Mouse (Mus musculus) urinary bladder, adult 18-20 months (tissue): ENCODE measurements around the gene Ntsr1.

ENCODE experiments used
- DNase-seq, 2 experiments: peaks; one replicate each; pipeline ENCODE4 v3.0.0; 2022; ENCODE audit warnings: low spot score in 2 of 2, mixed read lengths in 2 of 2

Ntsr1 gene

GRCm38 (mm10) chr2:180499741-180500140 lies at the start of gene Ntsr1:
TSS of gene Ntsr1 (plus strand) at chr2:180499976.
- no peak for DNase-seq

- DNase-seq = no peak
Observed at GRCm38 (mm10) chr2:180450529-180450928, 49.2 kb upstream of the Ntsr1 start.

- peak; percentile 68 to 84 for DNase-seq
Observed at GRCm38 (mm10) chr2:180455723-180456698, 43.8 kb upstream of the Ntsr1 start, which contains the start of gene Slco4a1. TSS of gene Slco4a1 (plus strand) at chr2:180456245.

- DNase-seq = no peak
Observed at GRCm38 (mm10) chr2:180456705-180457104, 43.1 kb upstream of the Ntsr1 start.

DNA sequence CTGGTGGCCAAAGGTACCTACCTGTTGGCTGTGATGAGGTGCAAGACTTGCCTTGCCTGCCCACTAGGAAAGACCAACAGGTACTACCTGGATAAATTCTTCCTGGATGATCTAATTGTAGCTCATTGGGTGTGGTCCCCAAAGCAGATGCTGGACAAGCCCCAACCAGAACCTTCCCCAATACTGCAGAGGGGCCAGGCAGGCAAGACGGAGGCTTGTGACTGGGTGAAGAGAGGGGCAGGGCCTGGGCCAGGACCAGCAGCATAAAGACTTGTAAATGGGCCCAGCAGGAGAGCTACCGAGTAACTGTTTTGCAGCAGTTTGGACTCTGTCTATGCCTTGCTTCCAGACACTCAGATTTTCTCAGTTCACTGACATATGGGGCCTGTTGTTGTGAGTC lies 42.1 kb upstream of the Ntsr1 start:
- peak; percentile 9 to 36 for DNase-seq

- no peak for DNase-seq
Observed at GRCm38 (mm10) chr2:180459437-180459836, 40.3 kb upstream of the Ntsr1 start.

GRCm38 (mm10) chr2:180460801-180461200 lies 39.0 kb upstream of the Ntsr1 start:
- DNase-seq = no peak

- DNase-seq = no peak
Observed at GRCm38 (mm10) chr2:180462593-180462992, 37.2 kb upstream of the Ntsr1 start.

DNA sequence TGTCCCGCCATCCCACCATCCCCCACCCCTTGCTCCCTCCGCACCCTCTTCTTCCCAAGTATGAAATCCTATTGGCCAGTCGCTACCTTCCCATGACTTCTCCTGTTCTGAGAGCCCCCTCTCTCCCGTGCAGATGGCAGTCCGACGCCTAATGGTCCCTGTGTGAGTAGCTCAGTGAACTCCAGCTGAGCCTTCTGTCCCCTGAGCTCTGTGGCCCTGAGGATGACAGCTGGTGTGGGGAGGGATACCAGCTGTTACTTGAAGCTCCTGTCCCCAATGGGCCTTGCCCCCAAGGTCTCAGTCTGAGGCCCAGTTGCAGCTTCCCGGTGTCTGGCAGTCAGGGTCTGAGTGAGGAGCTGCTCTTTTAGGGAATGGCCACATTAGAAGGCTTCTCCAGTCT lies 33.3 kb upstream of the Ntsr1 start:
- no peak for DNase-seq

- DNase-seq = no peak
Observed at GRCm38 (mm10) chr2:180468871-180469270, 30.9 kb upstream of the Ntsr1 start.

GRCm38 (mm10) chr2:180469768-180470167 lies 30.0 kb upstream of the Ntsr1 start:
- DNase-seq = no peak

DNA sequence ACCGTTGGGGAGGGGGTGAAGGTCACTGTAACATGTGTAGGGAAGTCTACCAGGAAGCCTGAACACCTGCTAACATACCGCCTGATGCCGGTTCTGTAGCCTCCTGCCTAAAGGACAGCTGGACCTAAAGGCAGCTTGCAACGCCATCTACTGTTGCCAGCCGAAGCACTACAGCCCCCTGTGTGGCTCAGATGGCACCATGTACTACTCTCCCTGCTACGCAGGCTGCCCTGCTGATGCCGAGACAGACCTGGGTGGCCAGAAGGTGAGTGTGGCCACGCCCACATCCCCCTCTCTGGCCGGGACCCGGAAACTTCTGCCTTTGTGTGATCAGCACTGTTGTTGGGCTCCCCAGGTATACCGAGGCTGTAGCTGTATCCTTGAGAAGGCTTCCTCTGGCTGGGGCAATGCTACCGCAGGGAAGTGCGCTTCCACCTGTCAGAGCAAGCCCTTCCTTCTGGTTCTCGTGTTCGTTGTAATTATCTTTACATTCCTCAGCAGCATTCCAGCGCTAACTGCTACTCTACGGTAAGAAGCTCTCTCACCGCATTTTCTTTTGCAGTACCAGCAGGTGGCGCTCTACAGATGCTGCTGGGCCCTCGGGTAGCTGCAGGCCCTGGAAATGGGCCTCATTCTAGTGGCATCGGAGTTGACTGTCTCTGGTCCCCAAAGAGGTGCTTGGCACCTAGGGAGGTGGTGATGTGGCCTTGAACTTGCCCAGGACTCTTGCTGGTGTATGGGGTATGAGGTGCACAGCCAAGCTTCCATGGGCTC lies 27.3 kb upstream of the Ntsr1 start:
- DNase-seq = peak in 1 of 2 experiments; percentile 35

- DNase-seq = no peak
Observed at GRCm38 (mm10) chr2:180473080-180473440, 26.7 kb upstream of the Ntsr1 start.

DNA sequence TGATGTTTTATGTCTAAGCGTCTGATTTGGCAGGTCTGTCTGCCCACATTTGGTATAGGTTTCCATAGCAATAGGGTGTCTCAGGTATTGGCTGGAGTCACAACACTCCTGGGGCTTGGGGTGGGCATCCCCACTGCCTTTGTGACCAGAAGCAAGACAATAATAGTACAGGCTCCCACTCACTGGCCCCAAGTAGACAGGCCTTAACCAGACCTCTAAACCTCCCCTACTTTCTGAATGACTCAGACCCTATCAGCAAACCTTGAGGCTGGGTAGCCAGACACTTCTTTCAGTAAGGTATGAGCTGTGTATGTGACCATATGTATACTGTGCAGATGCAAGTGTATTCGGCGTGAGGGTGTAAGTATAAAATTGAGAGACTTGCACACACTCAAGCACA lies 24.9 kb upstream of the Ntsr1 start:
- DNase-seq = no peak

- no peak for DNase-seq
Observed at GRCm38 (mm10) chr2:180482274-180482673, 17.5 kb upstream of the Ntsr1 start.

DNA sequence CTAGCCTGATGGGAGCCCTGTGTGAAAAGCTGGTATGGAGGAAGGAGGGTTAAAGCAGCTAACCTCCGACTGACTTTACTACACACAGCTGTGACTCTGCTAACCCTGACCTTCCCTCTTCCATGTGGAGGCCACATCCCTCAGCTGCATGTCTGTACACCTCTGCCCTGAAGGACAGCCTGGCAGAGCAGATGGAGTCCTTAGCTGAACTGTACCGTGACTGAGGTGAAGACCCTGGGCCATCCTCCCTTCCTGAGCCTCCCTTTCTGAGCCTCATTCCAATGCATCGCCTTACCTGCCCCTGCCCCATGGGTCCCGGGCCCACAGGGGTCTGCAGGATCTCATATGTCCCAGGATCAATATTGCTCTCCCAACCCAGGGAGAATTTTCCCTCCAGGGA lies 14.9 kb upstream of the Ntsr1 start:
- no peak for DNase-seq

GRCm38 (mm10) chr2:180485306-180485705 lies 14.5 kb upstream of the Ntsr1 start:
- DNase-seq = no peak

DNA sequence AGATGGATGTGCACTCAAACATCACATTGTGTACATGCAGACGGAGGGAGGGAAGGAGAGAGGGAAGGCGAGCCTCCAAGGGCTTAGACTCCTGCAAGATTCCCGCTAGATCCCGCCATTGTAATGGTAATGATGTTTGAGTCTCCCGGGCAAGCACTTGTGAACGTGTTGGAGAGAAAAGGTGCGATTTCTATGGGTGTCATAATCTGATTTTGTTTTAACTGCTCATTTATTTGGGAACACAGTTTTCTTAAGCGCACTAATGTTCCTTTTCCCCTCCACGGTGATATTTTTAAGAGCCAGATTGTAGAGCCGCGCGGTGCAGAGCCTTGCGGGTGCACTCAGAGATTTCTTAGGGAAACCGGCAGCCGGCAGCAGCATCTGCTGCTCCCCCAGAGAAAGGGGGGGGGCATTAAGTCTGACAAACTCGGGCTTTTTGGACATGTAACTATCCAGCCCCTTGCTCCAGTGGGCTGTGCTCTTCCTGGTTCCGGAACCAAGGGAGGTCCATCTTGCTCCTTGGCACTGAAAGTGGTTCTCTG lies 11.5 kb upstream of the Ntsr1 start:
- DNase-seq = no peak

DNA sequence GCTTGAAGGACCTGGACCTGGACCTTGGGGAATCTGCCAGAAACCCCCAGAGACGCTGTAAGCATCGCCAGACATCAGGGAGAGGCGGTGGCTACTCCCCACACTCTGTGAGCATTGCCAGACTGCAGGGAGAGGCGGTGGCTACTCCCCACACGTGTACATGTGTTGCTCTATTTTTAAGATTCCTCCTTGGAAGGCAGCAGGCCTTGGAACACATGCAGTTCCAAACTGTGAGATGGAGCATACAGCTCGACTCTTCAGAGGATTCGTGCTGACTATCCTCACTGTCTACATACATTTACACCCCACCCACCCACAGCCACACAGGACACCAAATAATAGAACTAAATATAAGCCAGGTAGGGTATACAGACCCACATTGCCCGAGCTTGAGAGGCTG lies 3.9 kb upstream of the Ntsr1 start:
- DNase-seq = no peak

GRCm38 (mm10) chr2:180500726-180501125 lies 950 bp downstream of the Ntsr1 start:
- no peak for DNase-seq

DNA sequence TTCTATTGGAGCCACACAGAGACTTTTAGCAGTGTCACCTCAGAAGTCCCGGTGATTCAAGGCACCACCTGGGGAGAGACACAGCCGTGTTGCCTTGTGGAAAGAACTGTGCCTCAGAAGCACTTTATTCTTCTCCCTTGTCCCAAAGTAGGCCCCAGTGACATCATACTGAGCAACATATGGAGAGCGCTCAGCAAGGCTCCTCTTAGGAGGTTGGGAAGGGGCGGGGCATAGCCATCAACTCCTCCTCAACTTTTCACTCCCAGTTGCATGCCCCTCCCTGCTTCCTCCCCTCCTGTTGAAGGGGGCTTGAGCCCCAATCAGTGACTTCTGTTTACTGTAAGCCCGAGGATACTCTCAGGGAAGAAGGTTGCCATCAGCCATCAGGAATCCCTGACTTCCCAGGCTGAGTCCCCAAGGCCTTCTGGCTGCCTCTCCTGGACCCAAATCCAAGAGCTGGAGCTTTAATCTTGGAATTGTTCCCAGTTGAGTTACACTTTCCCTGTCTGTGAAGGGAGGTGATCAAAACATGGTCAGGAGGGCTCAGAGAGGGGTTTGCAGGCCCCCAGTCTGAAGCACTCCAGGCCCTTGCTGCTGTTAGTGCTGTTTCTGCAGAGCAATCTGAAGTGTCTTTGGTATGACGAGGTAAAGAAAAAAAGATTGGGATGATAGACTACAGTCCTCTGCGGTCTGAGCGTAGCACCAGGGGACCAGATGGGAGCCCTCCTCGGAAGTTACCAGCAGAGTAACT lies 1.6 kb downstream of the Ntsr1 start:
- DNase-seq = no peak

GRCm38 (mm10) chr2:180506281-180506680 lies 6.5 kb downstream of the Ntsr1 start:
- no peak for DNase-seq
